Mouse (Mus musculus): Measurements from ENCODE around the gene Cmip.
A peak's percentile ranks its signal among the peaks of the same experiment; 100 is the strongest.

Cmip gene

DNA sequence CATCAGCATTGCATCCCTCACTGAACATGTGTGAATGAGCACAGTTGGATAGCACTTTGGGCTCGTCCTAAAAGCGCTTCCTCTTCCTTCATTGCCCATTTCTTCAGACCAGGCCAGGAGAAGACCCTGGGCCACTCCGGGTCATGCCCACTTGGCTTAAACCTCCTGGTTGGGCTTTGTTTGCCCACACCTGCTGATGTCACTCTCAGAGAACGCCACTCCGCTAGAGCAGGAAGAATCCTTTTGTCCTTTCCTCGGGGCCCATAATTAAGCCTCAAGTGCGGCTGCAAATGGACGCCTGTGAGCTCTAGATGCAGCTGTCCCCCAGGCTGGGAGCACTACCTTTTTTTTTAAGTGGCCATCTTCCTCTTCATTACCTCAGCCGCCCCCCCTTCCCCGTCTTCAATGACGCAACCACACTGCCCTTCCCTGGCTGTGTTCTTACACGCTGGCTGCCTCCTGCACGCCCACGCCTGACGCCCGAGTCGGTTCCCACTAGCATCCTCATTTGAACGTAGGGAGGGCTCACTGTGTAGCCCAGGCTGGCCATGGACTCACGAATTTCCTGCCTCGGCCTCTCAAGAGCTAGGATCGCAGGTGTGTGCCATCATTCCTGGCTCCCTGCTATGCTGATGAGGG lies 171.8 kb downstream of the Cmip start:
- DNase-seq: no peak

DNA sequence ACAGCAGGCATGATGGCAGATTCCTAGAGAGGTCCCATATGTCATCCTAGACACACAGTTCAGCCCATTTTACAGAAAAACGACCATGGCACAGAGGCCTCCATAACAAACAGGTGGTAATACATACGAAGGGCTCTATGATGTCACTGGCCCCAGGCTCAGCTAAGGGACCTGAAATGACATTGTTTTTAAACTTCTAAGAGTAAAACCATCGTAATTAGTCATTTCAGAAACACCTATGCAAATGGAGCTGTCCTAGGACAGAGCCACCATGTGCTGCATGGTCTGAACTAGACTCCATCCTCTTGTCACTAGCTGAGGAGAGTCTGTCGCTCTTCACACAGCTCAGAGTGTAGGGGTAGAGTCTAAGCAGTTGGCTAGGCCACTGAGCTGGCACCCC lies 173.8 kb downstream of the Cmip start:
- no peak for DNase-seq

DNA sequence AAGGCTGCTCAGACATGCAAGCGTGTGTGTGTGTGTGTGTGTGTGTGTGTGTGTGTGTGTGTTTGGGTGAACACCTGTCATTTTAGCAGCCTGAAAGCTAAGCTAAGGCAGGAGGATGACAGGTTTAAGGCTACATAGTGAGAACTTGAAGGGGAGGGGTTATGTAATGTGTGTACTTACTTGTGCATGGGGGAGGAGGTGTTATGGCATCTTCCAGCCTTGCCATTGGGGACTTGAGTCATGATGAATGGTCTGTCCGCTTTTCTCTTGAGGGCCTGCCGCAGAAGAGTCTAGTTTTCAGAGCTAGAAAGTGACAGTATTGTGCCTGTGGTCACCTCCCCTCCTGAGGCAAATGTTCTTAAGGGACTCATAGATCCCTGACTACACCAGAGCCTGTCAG lies 174.7 kb downstream of the Cmip start:
- DNase-seq: no peak

DNA sequence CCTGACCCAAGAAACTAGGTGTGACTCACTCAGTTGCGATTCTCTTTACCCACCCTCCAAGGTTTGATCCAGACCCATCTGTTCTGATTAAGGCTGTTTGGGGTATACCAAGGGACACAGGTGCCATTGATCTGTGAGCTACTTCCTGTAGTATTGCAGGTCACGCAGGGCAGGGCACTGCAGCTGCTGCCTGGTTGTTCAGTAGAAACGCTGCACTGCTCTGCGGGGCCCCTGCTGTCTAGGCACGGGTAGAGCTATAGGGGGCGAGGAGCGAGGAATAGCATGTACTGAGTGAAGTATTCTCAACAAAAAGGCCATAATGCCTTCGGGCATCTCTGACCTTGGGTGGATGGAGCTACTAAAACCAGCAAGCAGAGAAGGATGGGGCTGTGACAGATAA lies 175.2 kb downstream of the Cmip start:
- peak; percentile 33 for DNase-seq

DNA sequence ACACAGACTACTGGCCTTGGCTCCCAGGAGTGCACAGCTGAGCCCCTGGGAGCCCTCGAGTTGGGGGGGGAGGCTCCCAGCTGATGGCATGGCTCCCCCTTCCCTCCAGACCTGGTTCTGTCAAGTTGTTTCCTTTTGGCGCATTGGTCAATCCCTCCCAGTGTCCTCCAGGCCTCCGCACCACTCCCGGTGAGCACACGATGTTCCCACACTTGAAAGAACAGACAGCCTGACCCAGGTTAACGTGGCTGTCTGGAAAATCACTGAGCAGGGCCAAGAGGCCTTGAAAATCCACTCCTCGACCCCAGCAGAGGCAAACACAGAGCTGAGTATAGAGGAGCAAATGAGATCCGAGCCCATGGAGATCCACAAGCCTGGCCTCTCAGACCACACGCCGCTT lies 177.1 kb downstream of the Cmip start:
- DNase-seq: no peak

DNA sequence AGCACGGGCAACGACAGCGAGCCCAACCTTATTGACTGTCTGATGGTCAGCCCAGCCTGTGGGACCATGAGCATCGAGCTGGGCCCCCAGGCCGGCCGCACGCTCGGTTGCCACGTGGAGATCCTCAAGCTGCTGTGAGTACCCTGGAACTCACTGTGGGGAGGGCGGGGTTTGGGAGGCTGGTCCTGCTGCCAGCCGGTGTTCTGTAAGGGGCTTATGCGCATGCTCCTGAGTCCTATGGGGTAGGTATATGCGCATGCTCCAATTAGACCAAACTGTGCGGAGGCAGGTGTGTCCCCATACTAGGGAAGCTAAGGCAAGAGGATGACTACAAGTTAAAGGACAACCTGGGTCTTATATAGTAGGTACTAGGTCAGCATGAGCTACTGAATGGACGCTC lies 179.9 kb downstream of the Cmip start:
- DNase-seq: no peak

DNA sequence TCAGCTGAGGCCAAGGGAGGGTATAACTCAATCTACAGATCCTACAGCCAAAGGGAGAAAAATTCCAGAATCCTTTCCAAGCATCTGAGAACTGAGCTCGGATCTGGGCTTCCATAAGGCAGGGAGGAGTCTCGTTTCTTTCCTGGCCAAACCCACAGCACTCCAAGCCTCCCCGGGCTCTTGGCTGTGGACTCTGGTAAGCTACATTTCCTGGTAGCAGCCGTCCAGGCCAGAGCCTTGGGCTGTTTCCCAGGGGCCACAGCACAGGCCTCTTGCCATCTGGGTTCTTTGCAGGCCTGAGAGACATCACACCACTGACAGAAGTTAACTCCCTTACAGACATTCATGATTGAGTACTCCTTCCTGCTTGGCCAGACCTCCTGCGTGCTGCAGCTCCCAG lies 180.8 kb downstream of the Cmip start:
- DNase-seq: no peak

DNA sequence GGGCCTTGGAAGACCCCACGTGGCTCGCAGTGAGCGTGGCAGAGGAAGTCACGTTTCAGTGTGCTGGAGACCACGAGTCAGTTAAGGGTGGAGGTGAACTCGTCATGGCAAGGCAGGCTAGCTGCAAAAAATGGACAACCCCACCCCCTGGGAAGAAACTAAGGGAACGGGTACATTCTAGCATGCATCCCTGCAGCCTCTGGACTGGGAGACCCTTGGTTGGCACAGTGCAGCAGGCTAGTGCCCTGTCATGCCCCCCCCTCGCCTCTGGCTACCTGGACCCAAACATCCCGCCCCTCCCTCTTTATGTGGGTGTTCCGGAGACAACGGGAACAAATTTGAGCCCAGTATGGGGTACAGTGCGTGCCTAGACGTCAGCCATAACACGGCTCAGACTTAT lies 183.5 kb downstream of the Cmip start:
- no peak for DNase-seq

DNA sequence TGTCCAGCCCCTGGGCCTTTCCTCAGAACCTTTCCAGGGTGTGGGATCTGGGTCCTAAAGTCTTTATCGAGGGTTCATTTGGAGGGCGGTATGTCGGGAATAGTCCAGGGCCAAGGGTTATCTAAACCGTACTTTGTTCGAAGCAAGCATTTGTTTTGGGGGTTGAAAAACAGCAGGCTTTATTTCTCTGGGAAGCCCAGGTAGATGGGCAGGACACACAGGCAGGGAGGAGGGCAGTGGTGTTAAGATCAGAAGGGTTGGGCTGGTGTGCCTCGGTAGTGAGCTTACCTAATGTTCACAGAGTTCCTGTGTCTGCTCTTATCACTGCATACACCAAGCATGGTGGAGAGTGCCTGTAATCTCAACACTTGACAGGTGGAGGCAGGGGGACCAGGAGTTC lies 183.9 kb downstream of the Cmip start:
- DNase-seq: no peak

DNA sequence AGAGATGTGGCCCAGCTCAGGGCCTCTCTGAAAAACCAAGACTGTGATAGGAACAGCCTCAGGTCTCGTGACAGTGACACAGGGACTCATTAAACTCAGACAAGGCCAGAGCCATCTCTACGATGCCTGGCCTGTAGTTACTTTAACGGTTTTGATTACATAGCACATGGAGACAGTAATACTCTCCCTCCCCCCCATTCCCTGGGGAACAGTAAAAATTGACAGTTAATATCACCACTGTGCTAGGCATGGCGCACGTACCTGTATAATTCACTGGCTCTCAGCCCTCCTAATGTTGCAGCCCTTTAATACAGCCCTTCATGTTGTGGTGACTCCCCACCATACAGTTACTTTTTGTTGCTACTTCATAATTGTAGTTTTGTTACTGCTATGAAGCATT lies 188.6 kb downstream of the Cmip start:
- DNase-seq: no peak

DNA sequence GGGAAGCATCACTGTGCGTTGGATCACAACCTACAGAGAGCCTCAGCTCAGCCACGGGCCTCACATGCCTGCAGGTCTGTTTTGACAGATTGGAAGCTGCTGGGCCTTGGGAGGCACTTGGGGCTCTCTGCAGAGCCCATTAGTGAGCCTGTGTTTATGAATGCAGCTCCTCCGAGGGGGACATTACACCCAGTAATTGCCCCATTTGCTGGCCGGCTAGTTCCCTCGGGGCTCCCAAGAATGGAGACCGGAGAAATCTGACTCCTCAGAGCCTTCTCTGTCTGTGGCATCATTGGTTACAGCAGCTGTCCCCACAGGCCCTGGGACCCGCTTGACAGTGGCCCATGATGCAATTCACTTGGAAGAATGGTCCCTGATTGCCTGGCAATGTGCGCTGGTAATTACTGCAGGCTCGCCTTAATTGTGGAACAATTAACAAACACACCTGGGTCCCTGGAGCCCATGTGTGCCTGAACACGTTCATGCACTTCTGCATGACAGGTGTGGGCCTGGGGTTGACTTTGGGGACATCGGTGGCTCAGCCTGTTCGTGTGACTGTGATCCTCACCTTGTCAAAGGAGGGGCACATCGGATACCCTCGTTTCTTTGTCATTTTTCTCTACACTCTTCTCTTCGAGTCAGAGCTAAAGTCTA lies 189.6 kb downstream of the Cmip start:
- DNase-seq: no peak

DNA sequence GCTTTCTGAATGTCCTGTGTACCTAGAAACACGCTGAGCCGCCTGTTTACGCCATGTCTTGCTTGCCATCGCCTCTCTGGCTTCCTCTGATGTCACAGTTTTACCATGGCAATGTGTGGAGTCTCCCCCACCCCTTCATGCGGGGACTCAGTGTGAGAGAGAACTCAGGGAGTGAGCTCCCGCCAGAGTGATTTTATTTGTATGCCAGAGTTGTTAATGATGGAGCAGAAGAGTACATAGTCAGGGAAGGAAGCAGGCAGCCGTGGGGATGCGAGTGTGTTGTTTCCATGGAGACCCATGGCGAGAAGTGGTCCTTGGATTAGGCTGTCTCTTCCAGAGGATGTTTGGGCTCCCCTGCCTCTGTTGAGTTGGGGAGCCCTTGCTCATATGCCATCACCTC lies 194.2 kb downstream of the Cmip start:
- DNase-seq: no peak

DNA sequence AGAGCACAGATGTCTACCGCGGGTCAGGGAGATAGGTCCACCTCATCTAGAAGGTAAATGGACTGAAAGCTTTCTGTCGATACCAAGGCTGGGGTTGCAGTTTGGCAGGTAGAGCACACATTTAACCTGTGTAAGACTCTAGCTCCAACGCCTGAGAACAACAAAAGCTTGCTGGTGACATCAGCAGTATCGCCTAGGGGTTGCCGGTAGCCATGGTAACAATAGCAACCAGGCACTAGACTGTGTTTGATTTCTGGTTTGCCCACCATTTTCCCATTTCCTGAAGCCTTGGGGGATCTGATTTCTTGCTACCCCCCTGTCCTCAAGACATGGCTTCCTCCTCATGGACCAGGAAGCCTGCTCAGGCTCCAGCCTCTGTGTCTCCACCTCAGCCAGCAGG lies 197.1 kb downstream of the Cmip start:
- no peak for DNase-seq

DNA sequence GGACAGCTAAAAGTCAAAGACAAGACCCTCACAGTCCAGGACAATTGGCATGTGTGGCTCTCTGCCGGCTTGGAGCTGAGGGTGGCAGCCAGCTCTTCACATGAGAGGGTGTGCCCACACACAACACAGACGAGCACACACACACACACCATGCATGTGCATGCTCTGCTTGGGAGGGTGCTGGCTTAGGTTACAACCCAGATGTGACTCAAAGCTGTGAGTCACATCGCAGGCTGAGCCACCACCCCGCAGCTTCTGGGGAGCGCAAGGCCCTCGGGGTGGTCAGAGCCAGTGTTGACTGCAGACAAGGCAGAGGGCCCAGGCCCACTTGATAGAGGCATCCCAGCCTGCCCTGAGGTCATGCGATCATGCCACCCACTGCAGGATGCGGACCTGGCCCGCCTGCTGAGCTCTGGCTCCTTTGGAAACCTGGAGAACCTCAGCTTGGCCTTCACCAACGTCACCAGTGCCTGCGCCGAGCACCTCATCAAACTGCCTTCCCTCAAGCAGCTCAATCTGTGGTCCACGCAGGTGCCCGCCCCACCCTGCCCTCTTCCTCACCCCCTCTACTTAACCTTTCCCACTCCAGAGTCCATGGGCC lies 197.8 kb downstream of the Cmip start:
- no peak for DNase-seq

DNA sequence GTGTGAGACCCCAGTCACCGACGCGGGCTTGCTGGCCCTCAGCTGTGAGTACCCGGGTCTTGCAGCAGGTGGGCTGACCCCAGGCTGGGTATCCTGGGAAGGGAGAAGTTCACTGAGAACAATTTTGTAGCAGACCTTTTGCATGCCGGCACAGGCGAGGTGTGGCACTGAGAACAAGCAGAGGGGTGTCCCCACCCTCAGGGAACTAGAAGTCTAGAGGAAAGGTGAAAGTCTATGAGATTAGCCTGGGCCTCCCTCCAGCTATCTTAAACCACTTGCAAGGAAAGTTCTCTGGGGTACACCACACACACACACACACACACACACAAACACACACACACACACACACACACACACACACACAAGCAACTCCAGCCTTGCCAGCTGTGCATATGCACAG lies 198.8 kb downstream of the Cmip start:
- DNase-seq: no peak

DNA sequence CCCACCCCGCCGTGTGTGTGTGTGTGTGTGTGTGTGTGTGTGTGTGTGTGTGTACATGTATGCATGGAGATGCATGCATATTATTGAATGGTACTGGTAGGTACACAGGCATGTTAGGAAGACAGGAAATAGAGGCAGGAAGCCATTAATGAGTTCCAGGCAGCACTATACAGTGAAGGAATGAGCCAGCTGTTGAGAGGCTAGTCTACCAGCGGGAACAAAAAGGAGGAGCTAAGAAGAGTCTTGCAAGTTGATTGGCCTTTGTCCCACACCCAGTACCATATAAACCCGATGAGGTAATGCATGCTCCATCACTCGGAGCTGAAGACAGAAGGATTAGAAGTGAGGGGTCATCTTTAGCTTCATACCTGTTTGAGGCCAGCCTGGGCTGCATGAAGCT lies 201.6 kb downstream of the Cmip start:
- DNase-seq: no peak

DNA sequence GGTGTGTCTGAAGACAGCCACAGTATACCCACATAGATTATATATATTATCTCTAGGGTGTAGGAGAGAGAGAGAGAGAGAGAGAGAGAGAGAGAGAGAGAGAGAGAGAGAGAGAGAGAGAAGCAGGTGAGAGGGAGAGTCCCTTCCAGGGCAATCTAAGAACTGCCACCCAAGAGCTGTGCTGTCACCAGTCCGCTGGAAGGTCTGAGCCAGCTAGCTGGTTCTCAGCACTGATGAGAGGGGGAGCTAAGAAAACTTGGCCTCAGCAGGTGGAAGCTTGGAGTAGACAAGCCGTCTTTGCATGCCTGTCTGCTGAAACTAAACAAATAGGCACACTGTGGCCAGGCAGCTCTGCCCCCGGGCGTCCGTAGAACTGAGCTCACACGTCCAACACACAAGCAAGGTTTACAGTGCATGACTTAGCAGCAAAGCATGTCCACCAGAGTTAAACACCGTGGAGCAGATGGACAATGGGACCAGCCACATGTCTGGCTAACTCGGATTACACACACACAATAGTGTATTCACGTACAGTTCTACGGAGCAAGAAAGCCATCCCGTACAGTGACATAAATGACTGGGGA lies 205.9 kb downstream of the Cmip start:
- DNase-seq: no peak

DNA sequence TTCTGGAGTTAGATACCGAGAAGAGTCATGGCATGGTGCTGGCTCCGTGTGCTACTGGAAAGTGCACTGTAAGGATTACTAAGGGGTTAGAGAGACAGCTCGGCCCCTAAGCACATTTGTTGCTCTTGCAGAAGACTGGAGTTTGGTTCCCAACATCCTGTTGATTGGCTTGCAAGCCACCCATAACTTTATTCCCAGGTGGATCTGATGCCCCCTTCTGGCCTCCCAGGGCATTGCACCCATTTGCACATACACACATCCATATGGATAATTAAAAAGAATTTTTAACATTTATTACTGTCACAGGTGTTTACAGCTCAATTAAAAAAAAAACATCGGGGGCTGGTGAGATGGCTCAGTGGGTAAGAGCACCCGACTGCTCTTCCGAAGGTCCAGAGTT lies 207.7 kb downstream of the Cmip start:
- peak; percentile 39 for DNase-seq

DNA sequence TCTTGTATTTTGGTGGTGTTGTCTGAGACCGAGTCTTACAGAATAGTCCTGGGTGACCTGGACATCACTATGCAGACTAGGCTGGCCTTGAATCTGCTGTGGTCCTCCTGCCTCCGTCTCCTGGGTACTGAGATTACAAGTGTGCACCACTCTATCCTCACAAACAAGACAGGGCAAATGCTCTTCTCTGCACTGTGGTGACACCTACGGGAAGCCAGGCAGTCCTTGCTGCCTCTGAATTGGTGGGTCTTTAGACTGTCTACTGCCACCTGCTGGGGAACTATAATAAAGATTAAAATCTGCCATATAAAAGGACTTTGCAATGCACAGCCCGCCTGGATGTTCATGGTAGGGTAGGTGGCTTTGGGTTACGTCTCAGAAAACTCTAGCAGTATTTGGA lies 208.4 kb downstream of the Cmip start:
- peak; percentile 75 for DNase-seq

DNA sequence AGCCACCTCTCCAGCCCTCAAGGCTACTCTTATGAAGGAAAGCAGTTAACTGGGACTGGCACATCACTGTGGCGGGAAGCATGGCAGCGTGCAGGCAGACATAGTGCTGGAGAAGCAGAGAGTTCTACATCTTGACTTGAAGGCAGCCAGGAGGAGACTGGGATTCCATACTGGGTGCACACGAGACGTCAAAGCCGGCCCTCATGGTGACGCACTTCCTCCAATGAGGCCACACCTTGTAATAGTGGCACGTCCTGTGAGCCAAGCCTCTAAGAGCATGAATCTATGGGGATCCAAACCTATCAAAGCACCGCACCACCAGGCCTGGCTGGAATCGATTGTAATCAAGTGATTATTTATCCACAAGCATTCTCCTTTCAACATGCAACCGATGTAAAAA lies 210.6 kb downstream of the Cmip start:
- DNase-seq: no peak

DNA sequence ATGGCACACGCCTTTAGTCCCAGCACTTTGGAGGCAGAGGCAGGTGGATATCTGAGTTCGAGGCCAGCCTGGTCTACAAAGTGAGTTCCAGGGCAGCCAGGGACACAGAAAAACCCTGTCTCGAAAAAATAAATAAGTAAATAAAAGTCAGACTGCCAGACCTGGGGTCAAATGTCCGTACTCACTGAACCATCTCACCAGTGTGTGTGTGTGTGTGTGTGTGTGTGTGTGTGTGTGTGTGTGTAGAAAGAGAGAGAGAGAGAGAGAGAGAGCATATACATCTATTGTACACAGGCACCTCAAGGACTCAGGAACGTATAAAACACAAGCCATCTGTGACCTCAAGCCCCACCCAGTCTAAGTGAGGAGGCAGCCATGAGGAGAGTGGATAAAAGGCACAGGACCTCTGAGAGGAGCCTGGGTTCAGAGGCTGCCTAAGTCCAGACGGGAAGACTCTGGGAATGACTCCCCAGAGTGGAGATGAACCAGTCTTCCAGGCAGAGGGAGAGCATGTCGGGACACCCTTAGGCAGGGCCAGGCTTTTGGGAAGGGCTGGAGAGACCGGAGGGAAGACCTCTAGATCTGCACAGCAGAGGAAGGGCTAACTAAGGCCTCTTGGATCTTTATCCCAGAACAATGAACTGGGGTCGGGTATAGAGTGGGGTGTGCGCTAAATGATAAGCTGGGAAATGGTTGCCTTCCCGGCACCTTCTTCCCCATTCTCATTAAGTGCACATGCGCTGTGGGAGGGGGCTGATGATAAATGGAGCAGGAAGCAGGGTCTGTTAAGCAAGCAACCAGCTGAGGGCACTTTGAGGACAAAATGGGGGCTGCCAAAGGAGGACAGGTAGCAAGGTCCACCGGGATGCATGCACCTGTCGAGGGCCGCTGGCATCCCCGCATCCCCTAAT lies 212.8 kb downstream of the Cmip start:
- no peak for DNase-seq

DNA sequence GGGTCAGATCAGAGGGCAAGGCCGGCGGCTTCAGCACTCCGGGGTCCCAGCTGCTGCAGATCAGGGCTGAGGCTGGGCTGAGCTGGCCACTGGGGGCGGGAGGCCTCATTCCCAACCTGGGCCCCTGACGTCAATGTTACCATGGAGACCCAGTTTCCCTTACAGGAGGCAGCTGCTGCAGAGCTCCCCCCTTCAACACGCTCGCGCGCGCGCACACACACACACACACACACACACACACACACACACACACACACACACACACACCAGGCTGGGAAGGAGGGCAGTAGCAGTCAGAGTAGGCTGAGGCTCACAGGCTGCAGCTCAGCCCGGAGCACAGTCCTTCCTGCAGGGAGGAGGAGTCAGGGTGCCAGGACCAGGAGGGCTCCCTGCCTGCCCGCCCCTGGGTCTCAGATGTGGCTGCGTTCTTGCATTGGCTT lies 213.5 kb downstream of the Cmip start:
- peak; percentile 73 for DNase-seq

DNA sequence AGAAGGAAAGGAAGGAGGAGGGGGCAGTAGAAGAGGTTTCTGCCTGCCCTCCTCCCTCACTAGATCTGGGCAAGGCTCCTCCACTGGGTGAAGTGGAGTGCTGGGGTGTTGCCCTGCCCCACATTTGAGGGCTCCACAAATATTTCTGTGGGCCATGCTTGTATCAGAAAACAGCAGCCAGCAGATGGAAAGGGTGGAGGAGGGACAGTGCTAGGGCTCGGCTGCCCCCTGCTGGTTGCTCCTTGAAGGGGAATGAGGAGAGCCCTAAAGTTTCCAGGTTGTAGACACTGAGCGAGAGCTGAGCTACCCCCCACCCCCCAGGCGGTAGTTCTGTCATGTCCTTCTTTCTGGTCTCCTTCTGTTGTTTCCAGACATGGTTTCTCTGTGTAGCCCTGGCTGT lies 214.3 kb downstream of the Cmip start:
- peak; percentile 76 for DNase-seq

Measured in thymus, postnatal 14 days (tissue).